Mouse (Mus musculus) kidney, adult 2 months (tissue): ENCODE results near the gene Nhsl1. TPM values are rescaled to one million over a fixed set of nuclear protein-coding genes. Genes with fewer than 3 reads are reported as not detected.

ENCODE experiments used
- DNase-seq: peaks from one replicate; pipeline ENCODE4 v3.0.0; 2021
- H3K27ac ChIP-seq: fragments of 200-500 bp; 2 replicates; pipeline ENCODE4 v1.5.1; 2012; ENCODE audit warnings: low read depth, low read length, control low read depth, inconsistent platforms; ENCODE audit not compliant: insufficient read depth
- H3K27me3 ChIP-seq: fragments of 200-500 bp; replicated peaks from 2 replicates; pipeline ENCODE4 v1.6.1; 2012; ENCODE audit warnings: mild to moderate bottlenecking, moderate library complexity, low read length, inconsistent platforms; ENCODE audit not compliant: control insufficient read depth, insufficient read depth
- H3K36me3 ChIP-seq: fragments of 200-500 bp; 2 replicates; pipeline ENCODE4 v1.6.1; 2012; ENCODE audit warnings: mild to moderate bottlenecking, moderate library complexity, low read length, inconsistent platforms; ENCODE audit not compliant: control insufficient read depth, insufficient read depth
- H3K4me1 ChIP-seq: fragments of 200-500 bp; 2 replicates; pipeline ENCODE4 v1.6.1; 2011; ENCODE audit warnings: low read length; ENCODE audit not compliant: control insufficient read depth, insufficient read depth
- H3K4me3 ChIP-seq: fragments of 200-500 bp; 2 replicates; pipeline ENCODE4 v1.5.1; 2011; ENCODE audit warnings: mild to moderate bottlenecking, low read depth, low read length, control low read depth; ENCODE audit not compliant: insufficient read depth
- CTCF ChIP-seq: fragments of 200-500 bp; conservative IDR thresholded peaks from 2 replicates; pipeline ENCODE4 v1.5.1; 2011; ENCODE audit warnings: low read depth, mild to moderate bottlenecking, control low read depth, low read length, moderate library complexity, mixed read lengths; ENCODE audit not compliant: insufficient read depth, insufficient read length
- POLR2A ChIP-seq: fragments of 200-500 bp; IDR thresholded peaks from one replicate; pipeline ENCODE4 v1.6.1; 2011; ENCODE audit warnings: low read depth, low read length, control low read depth
- WGBS: fragments of 180-500 bp; shearing (Covaris S2); methylation state at CpG from one replicate; pipeline ENCODE4 v1.1.7; 2018; 5-methylcytosine and 5-hydroxymethylcytosine counted together
- polyA plus RNA-seq: library from polyadenylated mRNA; depleted of rRNA; stranded (reverse); fragments of >200 nt; gene quantifications from 2 replicates; pipeline ENCODE4 v1.2.3, GENCODE M21; 2012

The Nhsl1 gene
- polyA plus RNA-seq, 1 experiment = 10.4 TPM

DNA sequence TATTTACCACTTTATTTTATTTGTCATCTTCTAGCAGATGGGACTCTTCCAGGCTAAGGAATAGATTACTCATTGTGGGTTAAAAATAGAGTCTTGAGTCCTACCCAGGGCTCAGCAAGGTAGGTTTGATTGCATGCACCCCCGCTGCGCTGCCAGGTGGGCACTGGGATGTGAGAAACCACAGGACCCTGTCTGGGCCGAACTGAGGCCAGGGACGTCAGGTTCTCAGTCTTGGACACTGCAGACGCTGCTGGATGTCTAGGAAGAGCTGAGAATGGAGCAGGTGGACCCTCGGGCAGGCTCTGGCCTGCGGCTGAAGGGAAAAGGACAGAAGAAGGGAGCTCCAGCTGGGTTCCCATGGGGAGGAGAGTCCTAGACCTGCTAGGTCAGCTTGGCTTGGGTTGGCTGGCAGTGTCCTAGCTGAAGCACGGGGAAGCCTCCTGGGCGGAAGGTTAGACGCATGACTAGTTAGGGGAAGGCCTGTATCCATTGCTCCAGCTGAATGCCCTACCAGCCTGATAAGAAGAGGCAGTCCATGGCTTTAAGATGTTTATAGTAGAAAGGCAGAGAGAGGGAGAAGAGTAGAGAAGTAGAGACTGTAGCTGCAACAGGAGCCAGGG lies 136.6 kb downstream of the Nhsl1 start:
- peaks cover 6% of the 10 kb centered on the region; the same call in 1 of the 2 replicates for H3K4me1 ChIP-seq
- 58% methylated on average over 10 of the region's 10 CpGs for WGBS
- no peak overlapping the region for H3K27ac ChIP-seq
- peak; percentile 61 for DNase-seq
- TF ChIP-seq CTCF = no peak
- no peak for TF ChIP-seq POLR2A
- no peaks in the 10 kb centered on the region for H3K36me3 ChIP-seq
- H3K27me3 ChIP-seq = no peaks in the 10 kb centered on the region
- H3K4me3 ChIP-seq = no peak overlapping the region

DNA sequence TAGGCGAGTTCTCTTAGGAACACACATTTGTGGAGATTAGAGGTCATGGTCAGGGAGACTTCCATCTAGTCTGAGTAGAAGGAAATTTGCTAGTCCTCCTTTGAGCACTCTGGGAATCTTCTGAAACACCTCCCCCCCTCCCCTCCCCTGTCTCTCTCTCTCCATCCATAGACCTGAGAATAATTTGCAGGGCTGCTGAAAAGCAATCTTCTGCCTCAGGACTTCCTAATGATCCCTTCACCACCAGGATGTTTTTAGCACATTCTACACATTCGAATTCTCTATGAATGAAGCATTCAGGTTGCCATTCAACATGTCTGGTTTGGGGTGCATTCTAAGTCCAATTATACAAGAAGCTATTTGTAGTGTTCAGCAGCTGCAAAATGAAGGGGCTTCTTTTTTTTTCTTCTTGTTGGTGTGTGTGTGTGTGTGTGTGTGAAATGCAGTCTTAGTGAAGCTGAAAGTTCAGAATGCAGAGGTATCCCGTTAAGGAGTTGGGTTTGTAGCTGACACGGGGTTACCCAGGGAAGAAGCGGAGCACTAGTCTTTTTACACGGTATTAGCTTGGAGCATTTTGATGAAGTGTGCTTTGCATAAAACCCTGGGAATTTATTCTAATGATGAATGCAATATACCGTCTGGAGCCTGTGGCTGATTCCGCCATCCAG lies 139.2 kb downstream of the Nhsl1 start:
- Histone ChIP-seq H3K4me1 (peaks cover 6% of the 10 kb centered on the region; the same call in 1 of the 2 replicates), H3K36me3 (no peaks in the 10 kb centered on the region), H3K4me3 (no peak overlapping the region), H3K27ac (no peak overlapping the region), H3K27me3 (no peaks in the 10 kb centered on the region)
- WGBS = 65% methylated on average over 8 of the region's 8 CpGs
- DNase-seq = no peak
- TF ChIP-seq POLR2A (no peak), CTCF (no peak)

DNA sequence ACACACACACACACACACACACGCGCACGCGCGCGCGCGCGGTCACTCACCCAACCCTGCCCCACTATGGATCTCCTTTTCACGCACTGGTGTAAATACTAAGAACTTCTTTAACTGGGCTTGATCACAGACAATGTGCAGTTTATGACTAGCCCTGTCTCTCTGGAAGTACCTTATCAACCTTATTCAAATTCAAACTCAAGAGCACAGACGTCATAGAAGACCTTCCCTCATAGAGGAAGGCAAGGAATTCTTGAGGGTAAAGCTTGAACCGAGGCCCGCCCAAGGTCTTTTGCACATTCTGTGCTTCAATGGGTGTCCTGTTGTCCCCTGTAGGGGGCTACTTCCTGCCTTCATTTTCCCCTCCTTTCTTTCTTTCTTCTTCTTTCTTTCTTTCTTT lies 142.6 kb downstream of the Nhsl1 start:
- no peaks in the 10 kb centered on the region for H3K36me3 ChIP-seq
- H3K27ac ChIP-seq = no peak overlapping the region
- 97% methylated on average over 13 of the region's 13 CpGs for WGBS
- H3K4me1 ChIP-seq = peaks cover 3% of the 10 kb centered on the region; the same call in 1 of the 2 replicates
- TF ChIP-seq CTCF (no peak), POLR2A (no peak)
- H3K27me3 ChIP-seq = no peaks in the 10 kb centered on the region
- no peak for DNase-seq
- H3K4me3 ChIP-seq = no peak overlapping the region

DNA sequence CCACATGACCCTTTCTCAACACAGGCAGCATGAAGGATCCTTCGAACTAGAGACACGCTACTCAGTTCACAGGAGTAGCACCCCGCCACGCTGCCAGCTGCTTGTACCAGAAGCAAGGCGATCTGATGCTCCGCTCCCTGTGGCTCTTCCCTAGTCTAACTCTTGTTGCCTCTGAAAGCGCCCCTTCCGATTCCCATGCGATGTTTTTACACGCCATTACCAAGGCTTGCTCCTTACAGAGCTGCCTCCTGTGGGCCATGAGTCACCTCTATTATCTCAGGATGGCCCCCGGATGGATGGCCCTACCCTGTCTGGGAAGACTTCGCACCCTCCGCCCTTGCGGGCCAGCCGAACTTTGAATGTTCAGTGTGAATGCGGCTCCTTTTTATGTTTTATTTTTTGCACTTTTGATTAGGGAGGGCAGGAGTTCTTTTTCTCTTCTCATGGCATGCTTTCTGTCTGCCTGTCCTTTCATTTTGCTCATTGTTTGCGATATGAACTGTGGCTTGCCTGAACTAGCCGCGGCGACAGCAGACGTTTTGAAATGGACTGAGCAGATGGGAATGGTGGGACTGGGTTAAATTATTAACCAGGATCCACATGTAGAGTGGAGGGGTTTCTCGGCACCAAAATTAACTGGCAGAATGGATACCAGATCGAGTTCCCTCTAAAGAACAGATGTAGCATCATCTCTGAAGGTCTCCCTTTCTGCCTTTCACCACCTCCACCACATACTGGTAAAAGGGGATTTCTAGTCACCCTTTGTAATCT lies 144.5 kb downstream of the Nhsl1 start:
- WGBS = 65% methylated on average over 23 of the region's 23 CpGs
- no peaks in the 10 kb centered on the region for H3K36me3 ChIP-seq
- no peaks in the 10 kb centered on the region for H3K27me3 ChIP-seq
- no peak for TF ChIP-seq CTCF
- no peak for TF ChIP-seq POLR2A
- no peak overlapping the region for H3K27ac ChIP-seq
- no peak for DNase-seq
- no peak overlapping the region for H3K4me3 ChIP-seq
- H3K4me1 ChIP-seq = peaks cover 3% of the 10 kb centered on the region; the same call in 1 of the 2 replicates

DNA sequence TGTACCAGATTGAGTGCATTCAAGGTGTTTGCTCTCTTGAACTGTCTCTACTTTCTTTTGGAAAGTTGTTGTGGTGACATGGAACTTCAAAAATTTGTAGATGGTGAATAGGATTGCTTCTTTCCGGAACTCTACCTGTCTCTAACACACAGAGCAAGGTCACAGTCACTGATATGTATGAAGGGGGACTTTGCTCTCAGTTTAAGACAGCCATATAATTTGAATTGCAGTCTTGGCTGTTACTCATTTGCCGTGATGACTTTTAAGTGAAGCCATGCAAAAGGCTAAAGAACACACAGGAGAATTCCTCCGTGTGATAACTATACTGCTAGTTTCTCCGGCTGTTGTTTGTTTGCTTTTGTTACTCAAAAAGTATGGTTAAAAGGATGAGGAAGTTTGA lies 149.6 kb downstream of the Nhsl1 start:
- 43% methylated on average over 4 of the region's 4 CpGs for whole genome bisulfite sequencing
- Histone ChIP-seq H3K4me1 (peaks cover 3% of the 10 kb centered on the region; the same call in 1 of the 2 replicates), H3K27ac (no peak overlapping the region), H3K27me3 (no peaks in the 10 kb centered on the region), H3K36me3 (no peaks in the 10 kb centered on the region), H3K4me3 (no peak overlapping the region)
- TF ChIP-seq POLR2A (no peak), CTCF (no peak)
- DNase-seq = no peak

DNA sequence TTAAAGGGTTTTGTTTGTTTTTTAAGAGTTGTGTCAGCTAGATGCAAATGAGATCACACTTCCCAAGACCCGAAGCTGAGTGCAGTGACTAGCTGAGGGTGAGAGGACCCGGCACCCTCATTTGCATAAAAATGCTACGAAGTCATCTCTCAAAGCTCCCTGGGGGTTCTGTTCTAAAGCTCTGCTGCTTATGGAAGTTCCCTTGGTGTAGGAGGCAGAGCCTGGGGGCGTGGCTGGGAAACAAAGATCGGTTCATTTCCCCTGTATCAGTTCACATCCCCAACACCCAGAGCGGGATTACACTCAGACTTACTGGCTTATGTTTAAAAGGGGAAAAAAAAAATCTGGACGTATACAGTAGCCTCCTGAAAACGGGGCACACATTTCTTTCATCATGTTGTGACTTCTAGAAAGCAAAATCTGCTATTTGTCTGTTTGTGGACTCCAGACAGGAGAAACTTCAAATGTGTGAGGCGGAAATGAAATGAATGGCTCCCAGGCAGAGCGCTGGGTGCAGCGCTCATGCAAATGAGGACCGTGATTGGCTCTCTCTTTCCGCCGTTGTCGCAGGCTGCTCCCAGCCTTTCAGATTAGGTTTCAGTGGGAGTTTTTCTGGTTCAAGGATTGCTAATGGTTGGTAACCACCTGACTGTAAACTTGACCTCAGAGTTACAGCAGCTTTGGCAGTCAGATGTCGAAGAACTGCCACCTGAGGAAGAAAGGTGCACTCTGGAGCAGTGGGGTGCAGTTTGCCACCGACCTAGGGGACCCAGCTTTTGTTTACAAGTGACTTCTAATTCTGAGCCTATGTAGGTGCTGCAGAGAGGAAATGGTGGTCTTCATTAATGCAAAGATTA lies 150.7 kb downstream of the Nhsl1 start:
- H3K4me3 ChIP-seq = no peak overlapping the region
- no peaks in the 10 kb centered on the region for H3K36me3 ChIP-seq
- TF ChIP-seq CTCF = no peak
- no peak for TF ChIP-seq POLR2A
- peak; percentile 78 for DNase-seq
- no peak overlapping the region for H3K27ac ChIP-seq
- no peaks in the 10 kb centered on the region for H3K27me3 ChIP-seq
- 0 out of 2 replicates have a peak, but pooled peaks cover 2% of the 10 kb centered on the region for H3K4me1 ChIP-seq
- WGBS = 9% methylated on average over 17 of the region's 17 CpGs
